Mouse (Mus musculus) stomach, embryonic 15.5 days (tissue): ENCODE results near the gene Tagln2. TPM values are rescaled to one million over a fixed set of nuclear protein-coding genes. Genes with fewer than 3 reads are reported as not detected.

Experiments
- ATAC-seq: fragments of 200-750 bp; cut with Nextera tagmentation; 2 replicates; pipeline ENCODE4 v1.8.0; 2017; ENCODE audit warnings: low read depth, moderate number of reproducible peaks, moderate TSS enrichment; ENCODE audit not compliant: insufficient read depth, low FRiP score
- H3K27ac ChIP-seq: fragments of 300-500 bp; sonication (generic); 2 replicates; pipeline ENCODE4 v1.5.1; 2015; ENCODE audit warnings: mild to moderate bottlenecking, inconsistent platforms
- H3K27me3 ChIP-seq: fragments of 300-500 bp; sonication (generic); replicated peaks from 2 replicates; pipeline ENCODE4 v1.6.1; 2015; ENCODE audit warnings: inconsistent platforms
- H3K36me3 ChIP-seq: fragments of 300-500 bp; sonication (generic); 2 replicates; pipeline ENCODE4 v1.6.1; 2015; ENCODE audit warnings: inconsistent platforms
- H3K4me1 ChIP-seq: fragments of 300-500 bp; sonication (generic); 2 replicates; pipeline ENCODE4 v1.6.1; 2015; ENCODE audit warnings: inconsistent platforms
- H3K4me2 ChIP-seq: fragments of 300-500 bp; sonication (generic); 2 replicates; pipeline ENCODE4 v1.6.1; 2015; ENCODE audit warnings: mild to moderate bottlenecking, inconsistent platforms
- H3K4me3 ChIP-seq: fragments of 300-500 bp; sonication (generic); replicated peaks from 2 replicates; pipeline ENCODE4 v1.5.1; 2015; ENCODE audit warnings: inconsistent platforms
- H3K9ac ChIP-seq: fragments of 300-500 bp; sonication (generic); 2 replicates; pipeline ENCODE4 v1.6.1; 2015; ENCODE audit warnings: inconsistent platforms
- H3K9me3 ChIP-seq: fragments of 300-500 bp; sonication (generic); 2 replicates; pipeline ENCODE4 v1.6.1; 2016; ENCODE audit warnings: inconsistent platforms
- WGBS: fragments of 180-500 bp; shearing (Covaris S2); methylation state at CpG from one replicate; pipeline ENCODE4 v1.1.7; 2015; 5-methylcytosine and 5-hydroxymethylcytosine counted together
- polyA plus RNA-seq: library from polyadenylated mRNA; unstranded; fragments of >200 nt; fragmentation: Nextera tagmentation; extraction: Ambion mirVana; gene quantifications from 2 replicates; pipeline ENCODE4 v1.2.1, GENCODE M21; 2015

The Tagln2 gene
- polyA plus RNA-seq, 1 experiment from 2014 or later = 341 TPM

DNA sequence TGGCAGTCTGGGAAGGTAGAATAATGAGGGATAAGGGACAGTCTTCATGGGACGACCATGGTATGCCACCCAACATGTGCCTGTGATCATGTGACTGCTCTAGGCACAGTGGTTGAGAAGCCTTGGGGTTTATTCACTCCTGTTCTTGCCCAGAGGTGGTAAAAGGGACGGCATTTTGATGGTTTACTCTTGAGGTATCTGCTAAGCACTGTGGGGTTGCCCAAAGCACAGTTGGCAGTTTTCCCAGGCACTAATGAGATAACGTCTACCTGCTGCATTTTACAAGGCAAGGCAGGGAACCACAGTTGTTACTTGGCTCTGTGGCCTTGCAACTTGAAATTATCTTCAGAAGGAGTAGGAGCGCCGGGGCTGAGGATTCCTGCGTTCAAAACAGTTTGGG lies 40.0 kb downstream of the Tagln2 start:
- no peak overlapping the region for H3K4me3 ChIP-seq
- H3K9me3 ChIP-seq = no peaks in the 10 kb centered on the region
- H3K4me2 ChIP-seq = no peak overlapping the region
- no peaks in the 10 kb centered on the region for H3K36me3 ChIP-seq
- no peak overlapping the region for H3K9ac ChIP-seq
- H3K27me3 ChIP-seq = no peaks in the 10 kb centered on the region
- peak; percentile 47; the same call in 1 of the 2 replicates for ATAC-seq
- H3K4me1 ChIP-seq = no peaks in the 10 kb centered on the region
- WGBS = 56% methylated on average over 6 of the region's 6 CpGs
- no peak overlapping the region for H3K27ac ChIP-seq

DNA sequence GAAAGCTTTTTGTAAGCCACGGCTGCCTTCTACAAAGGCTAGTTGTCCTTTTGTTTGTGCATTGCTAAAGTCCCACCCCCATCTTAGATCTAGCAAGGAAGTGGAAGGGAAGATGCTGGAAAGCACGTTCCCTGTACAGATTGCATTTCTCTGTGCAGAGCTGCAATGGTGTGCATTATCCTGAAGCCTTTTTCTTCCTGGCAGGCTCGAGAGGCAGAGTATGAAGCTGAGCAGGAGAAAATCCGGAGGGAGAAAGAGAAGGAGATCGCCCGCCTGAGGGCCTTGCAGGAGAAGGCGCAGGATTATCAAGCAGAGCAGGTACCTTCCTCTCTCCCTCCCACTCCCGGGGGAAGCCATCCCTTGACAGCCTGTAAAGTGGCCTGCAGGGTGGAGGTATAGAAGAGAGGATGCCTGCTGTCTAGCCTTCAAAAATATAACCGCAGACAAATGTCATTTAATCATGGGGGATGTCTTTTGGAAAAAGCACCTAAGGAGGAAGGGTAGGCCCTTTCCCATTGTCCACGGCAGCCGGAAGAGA lies 40.5 kb downstream of the Tagln2 start:
- H3K4me2 ChIP-seq = no peak overlapping the region
- no peak overlapping the region for H3K9ac ChIP-seq
- no peak overlapping the region for H3K27ac ChIP-seq
- H3K9me3 ChIP-seq = no peaks in the 10 kb centered on the region
- no peaks in the 10 kb centered on the region for H3K36me3 ChIP-seq
- H3K4me3 ChIP-seq = no peak overlapping the region
- no peak for ATAC-seq
- 58% methylated on average over 11 of the region's 11 CpGs for WGBS
- no peaks in the 10 kb centered on the region for H3K27me3 ChIP-seq
- no peaks in the 10 kb centered on the region for H3K4me1 ChIP-seq

DNA sequence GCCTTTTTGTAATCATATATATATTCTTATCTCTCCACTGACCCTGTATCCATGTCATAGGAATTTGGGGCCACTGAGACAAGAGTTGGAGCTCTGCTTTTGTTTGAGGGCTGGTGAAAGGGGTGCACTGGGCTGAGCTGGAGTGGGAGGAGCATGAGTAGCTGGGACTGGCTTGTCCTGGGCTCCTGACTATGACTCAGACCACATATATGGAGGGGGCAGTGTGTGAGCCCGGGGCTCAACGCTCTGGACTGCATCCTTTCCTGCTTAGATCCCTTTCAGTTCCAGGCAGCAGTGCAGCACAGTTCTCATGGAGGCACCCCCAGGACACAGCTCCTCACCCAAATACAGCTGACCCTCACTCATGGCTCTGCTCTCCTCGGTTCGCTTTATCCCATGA lies 46.2 kb downstream of the Tagln2 start:
- ATAC-seq = no peak
- Histone ChIP-seq H3K9ac (no peak overlapping the region), H3K4me2 (no peak overlapping the region), H3K4me1 (peaks cover 15% of the 10 kb centered on the region; the same call in 1 of the 2 replicates), H3K27ac (no peak overlapping the region), H3K9me3 (no peaks in the 10 kb centered on the region), H3K36me3 (no peaks in the 10 kb centered on the region), H3K4me3 (no peak overlapping the region), H3K27me3 (no peaks in the 10 kb centered on the region)
- WGBS = 79% methylated on average over 4 of the region's 4 CpGs

DNA sequence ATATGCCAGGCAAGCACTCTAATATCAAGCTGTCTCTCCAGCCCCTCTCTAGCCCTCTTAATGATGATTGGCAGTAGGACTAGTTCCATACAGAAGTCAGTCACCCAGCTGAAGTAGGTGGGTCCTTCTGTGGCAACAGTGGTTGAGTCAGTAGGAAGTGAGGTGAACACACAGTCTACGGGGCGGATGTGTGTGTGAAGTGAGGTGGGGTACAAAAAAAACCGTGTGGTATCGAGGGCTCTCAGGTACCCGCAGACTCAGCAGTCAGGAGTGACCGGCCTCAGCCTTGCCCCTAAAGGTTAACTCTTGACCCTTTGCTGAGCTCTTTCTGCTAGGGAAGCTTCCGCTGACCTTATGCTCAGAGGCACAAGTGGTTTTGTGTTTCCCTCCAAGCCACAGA lies 48.7 kb downstream of the Tagln2 start:
- no peak for ATAC-seq

DNA sequence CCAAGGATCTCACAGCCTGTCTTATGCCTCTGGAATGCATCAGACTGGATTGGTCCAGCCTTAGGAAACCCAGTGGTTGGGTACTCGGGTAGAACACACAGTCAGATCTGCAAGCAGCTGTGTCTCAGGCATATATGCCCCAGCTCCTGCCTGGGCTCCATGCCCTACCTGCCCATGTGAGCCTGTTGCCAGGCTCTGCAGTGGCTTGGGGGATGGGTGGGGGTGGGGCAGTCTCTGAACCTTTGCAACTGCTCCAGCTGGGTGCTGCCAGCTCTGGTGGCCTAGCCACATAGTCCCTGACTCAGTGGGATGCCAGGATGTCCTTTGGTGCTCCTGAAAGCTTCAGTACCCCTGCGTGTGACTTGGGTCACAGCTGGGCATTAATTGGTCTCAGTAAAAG lies 49.5 kb downstream of the Tagln2 start:
- peaks cover 17% of the 10 kb centered on the region; the same call in 1 of the 2 replicates for H3K4me1 ChIP-seq
- no peaks in the 10 kb centered on the region for H3K27me3 ChIP-seq
- no peak overlapping the region for H3K9ac ChIP-seq
- H3K36me3 ChIP-seq = no peaks in the 10 kb centered on the region
- H3K9me3 ChIP-seq = no peaks in the 10 kb centered on the region
- H3K27ac ChIP-seq = no peak overlapping the region
- no peak for ATAC-seq
- WGBS = 19% methylated on average over 2 of the region's 2 CpGs
- H3K4me2 ChIP-seq = peak overlapping the region; percentile 60
- H3K4me3 ChIP-seq = peak overlapping the region; percentile 49

More for the DNA sequence above, 48.7 kb downstream of the Tagln2 start:
- 41% methylated on average over 7 of the region's 7 CpGs for WGBS
- H3K9me3 ChIP-seq = no peaks in the 10 kb centered on the region
- no peaks in the 10 kb centered on the region for H3K27me3 ChIP-seq
- H3K27ac ChIP-seq = no peak overlapping the region
- no peaks in the 10 kb centered on the region for H3K36me3 ChIP-seq
- no peak overlapping the region for H3K9ac ChIP-seq
- H3K4me3 ChIP-seq = no peak overlapping the region
- H3K4me2 ChIP-seq = no peak overlapping the region
- H3K4me1 ChIP-seq = peaks cover 17% of the 10 kb centered on the region; the same call in 1 of the 2 replicates

DNA sequence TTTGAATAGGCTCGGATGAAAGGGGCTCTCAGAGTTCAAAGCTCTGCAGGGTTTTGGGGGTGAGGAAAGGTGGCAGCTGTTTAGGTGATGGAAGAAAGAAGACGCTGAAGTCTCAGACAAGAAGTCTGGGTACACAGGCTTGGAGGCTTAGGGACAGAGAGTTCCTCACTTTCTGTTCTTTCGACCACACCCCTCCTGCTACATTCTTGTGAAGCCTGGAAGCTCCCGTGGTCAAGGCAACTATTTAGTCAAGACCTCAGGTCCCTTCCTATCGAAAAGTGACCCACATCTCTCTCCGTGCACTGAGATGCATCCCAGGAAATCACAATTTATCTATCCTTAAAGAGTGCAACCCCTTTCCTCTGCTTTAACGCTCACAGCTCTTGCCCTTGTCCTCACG lies 49.9 kb downstream of the Tagln2 start:
- Histone ChIP-seq H3K4me1 (peaks cover 17% of the 10 kb centered on the region; the same call in 1 of the 2 replicates), H3K4me2 (peak overlapping the region; percentile 60), H3K27ac (no peak overlapping the region), H3K27me3 (no peaks in the 10 kb centered on the region), H3K4me3 (peak overlapping the region; percentile 49), H3K36me3 (no peaks in the 10 kb centered on the region), H3K9ac (no peak overlapping the region; the same call in 1 of the 2 replicates), H3K9me3 (no peaks in the 10 kb centered on the region)
- WGBS = 6% methylated on average over 8 of the region's 8 CpGs
- ATAC-seq = no peak

DNA sequence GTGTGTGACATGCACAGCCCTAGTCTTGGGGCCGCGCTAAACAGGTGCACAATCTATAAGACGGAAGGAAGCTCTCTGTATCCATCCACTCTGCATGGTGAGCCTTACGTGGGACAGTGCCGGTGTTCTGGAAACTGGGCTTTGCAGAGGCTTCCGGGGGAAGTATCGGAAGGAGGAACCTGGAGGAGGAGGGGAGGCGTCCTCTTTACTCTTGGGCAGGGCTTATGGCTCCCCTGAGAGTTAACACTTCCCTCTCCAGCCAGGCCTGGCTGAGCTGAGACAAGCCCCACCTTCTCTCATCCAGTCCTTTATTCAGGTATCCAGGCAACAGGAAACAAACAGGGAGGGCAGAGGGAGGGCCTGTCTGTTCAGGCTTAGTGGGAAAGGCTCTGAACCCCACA lies 50.7 kb downstream of the Tagln2 start:
- peaks cover 17% of the 10 kb centered on the region; the same call in 1 of the 2 replicates for H3K4me1 ChIP-seq
- H3K4me3 ChIP-seq = peak overlapping the region; percentile 49
- peak overlapping the region; percentile 8; the same call in 1 of the 2 replicates for H3K9ac ChIP-seq
- peak overlapping the region; percentile 33 for H3K27ac ChIP-seq
- H3K4me2 ChIP-seq = peak overlapping the region; percentile 60
- H3K27me3 ChIP-seq = no peaks in the 10 kb centered on the region
- ATAC-seq = peak; percentile 93
- WGBS = 0% methylated on average over 8 of the region's 8 CpGs
- no peaks in the 10 kb centered on the region for H3K9me3 ChIP-seq
- no peaks in the 10 kb centered on the region for H3K36me3 ChIP-seq

DNA sequence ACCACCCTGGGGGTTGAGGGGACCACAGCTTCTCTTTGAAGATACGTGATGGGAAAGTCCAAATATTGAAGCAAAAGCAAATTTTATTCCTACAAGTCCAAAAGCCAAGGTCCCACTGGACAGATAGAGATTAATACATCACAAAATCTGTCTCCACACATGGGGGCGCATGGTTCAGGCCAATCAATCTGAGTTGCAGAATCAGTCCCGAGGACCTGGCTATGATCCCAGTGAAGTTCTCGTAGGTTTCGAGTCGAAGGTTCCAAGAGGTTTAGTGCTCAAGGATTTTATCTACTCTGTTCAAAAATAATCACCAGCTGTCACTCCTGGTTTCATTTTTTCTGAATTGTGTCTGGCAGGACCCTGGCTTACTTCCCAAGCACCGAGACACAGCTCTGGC lies 51.2 kb downstream of the Tagln2 start:
- Histone ChIP-seq H3K36me3 (no peaks in the 10 kb centered on the region), H3K9me3 (no peaks in the 10 kb centered on the region), H3K4me1 (peaks cover 17% of the 10 kb centered on the region; the same call in 1 of the 2 replicates), H3K27ac (peak overlapping the region; percentile 22; the same call in 1 of the 2 replicates), H3K4me2 (peak overlapping the region; percentile 60), H3K4me3 (peak overlapping the region; percentile 49), H3K27me3 (no peaks in the 10 kb centered on the region), H3K9ac (no peak overlapping the region)
- 23% methylated on average over 7 of the region's 7 CpGs for WGBS
- ATAC-seq = no peak

DNA sequence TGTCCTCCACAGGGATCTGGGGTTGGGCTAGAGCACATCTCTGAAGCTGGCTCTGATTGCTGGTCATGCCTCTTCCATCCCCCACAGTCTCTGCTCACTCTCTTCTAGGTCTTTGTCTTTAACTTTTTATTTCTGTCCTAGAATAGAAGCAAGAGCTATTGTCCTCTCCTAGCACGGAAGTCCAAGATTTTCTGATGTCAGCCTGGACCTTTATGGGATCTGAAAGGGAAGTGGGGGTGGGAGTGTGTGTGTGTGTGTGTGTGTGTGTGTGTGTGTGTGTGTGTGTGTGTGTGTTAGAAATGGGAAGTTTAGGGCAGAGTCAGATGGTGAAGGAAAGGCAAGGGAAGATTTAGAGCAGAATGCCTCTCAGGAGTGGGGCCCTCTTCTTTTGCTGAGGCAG lies 52.8 kb downstream of the Tagln2 start:
- Histone ChIP-seq H3K9ac (no peak overlapping the region), H3K4me3 (no peak overlapping the region), H3K27ac (peak overlapping the region; percentile 65), H3K36me3 (no peaks in the 10 kb centered on the region), H3K9me3 (no peaks in the 10 kb centered on the region), H3K27me3 (no peaks in the 10 kb centered on the region), H3K4me1 (peaks cover 17% of the 10 kb centered on the region; the same call in 1 of the 2 replicates), H3K4me2 (no peak overlapping the region)
- WGBS = 55% methylated on average over 1 of the region's 1 CpGs
- no peak for ATAC-seq

DNA sequence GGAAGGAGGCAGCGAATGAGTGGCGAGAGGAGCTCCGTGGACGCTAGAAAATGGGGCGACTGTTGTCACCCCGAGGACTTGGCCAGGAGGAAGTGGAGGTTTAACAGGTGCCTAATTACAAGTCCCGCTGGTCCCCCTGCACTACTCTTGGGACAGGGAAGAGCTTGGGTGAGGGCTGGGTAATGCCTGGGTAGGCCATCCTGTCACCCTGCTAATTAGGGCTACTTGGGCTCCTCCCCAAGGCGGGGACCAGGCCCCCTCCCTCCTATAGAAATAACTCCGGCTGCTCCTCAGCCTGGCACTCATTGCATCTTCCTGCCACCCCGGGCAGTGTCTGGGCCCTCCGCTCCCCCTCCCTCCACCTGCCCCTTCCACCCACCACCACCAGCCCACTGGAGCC lies 55.8 kb downstream of the Tagln2 start, which contains the start of gene Vsig8:
Gene Vsig8, plus strand, starts transcription at position 301 of the 400 bp plus-strand sequence.
- H3K36me3 ChIP-seq = no peaks in the 10 kb centered on the region
- 77% methylated on average over 11 of the region's 11 CpGs for WGBS
- peak within 1 kb of the TSS; percentile 1; the same call in 1 of the 2 replicates for H3K4me3 ChIP-seq
- H3K27ac ChIP-seq = no peak within 1 kb of the TSS
- no peak within 1 kb of the TSS for H3K9ac ChIP-seq
- H3K4me2 ChIP-seq = peak within 1 kb of the TSS; percentile 8; the same call in 1 of the 2 replicates
- H3K4me1 ChIP-seq = peaks cover 7% of the 10 kb centered on the region; the same call in 1 of the 2 replicates
- no peaks in the 10 kb centered on the region; the same call in 1 of the 2 replicates for H3K27me3 ChIP-seq
- no peak for ATAC-seq
- no peaks in the 10 kb centered on the region for H3K9me3 ChIP-seq
